Mouse (Mus musculus): ENCODE results near the gene Slc35g1.

DNA sequence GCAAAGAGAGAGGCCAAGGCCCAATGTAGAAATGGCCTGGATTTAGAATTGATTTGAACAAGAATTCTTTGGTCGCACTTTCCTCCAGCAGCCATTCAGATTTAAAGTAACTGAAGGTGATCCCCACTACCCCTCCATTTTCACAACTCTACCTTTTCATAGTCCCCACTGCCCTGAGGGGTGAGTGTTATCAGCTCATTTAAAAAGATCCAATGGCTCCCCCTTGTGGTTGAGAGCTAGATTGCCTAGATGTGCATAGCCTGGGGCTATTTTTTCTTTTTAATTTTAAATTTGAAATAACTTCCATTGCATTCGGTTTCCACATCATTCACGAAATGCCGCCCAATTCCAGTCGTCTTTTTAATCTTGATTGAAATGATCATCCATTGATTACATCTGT is 33.5 kb downstream of the Slc35g1 start:
- TF ChIP-seq GATA1 (IDR thresholded peaks at IDR 0.05; ENCODE audit: borderline replicate concordance, low read length) (no peak), FLI1 (IDR thresholded peaks at IDR 0.05; ENCODE audit: low read length) (no peak)

All from megakaryocyte, embryonic 14.5 days (primary cell).